Mouse (Mus musculus): ENCODE data around the gene Actg1. TPM values are rescaled to one million over a fixed set of nuclear protein-coding genes. Genes with fewer than 3 reads are reported as not detected.
A peak's percentile ranks its signal among the peaks of the same experiment; 100 is the strongest.

The Actg1 gene
- polyA plus RNA-seq, 1 experiment from 2014 or later: 1,448 TPM

- ATAC-seq (replicated peaks; ENCODE audit: insufficient number of reproducible peaks, low FRiP score, low TSS enrichment): no peak
- no peak overlapping the region for H3K27ac ChIP-seq (ENCODE audit: low read depth, low read length)
These were observed 51.8 kb downstream of the Actg1 start for GRCm38 (mm10) chr11:120296305-120297144.

More at GRCm38 (mm10) chr11:120296305-120297144, 51.8 kb downstream of the Actg1 start:
- no peak overlapping the region; the same call in 1 of the 2 replicates for H3K4me2 ChIP-seq
- no peaks in the 10 kb centered on the region for H3K9me3 ChIP-seq (replicated peaks; ENCODE audit: control insufficient read depth, low read length)
- no peak overlapping the region for H3K4me3 ChIP-seq (ENCODE audit: low read depth, low read length)
- H3K27me3 ChIP-seq (ENCODE audit: control insufficient read depth, insufficient read depth, low read length): no peaks in the 10 kb centered on the region
- no peaks in the 10 kb centered on the region for H3K36me3 ChIP-seq (ENCODE audit: control insufficient read depth, insufficient read depth, low read length)
- 44% methylated on average over 13 of the region's 13 CpGs for WGBS (ENCODE audit: insufficient replicate concordance)
- 0 out of 2 replicates have a peak overlapping the region, but pooled peaks have one; percentile 52 for H3K9ac ChIP-seq (ENCODE audit: low read depth, low read length)
- H3K4me1 ChIP-seq (ENCODE audit: control insufficient read depth, insufficient read depth, low read length): peaks cover 48% of the 10 kb centered on the region

Small RNA genes lying within 50 kb of the gene (microRNA-seq; reads per million reads assigned to microRNA genes)
- not detected for gene Gm23419 (ENCODE audit: borderline number of aligned reads)
- gene Mir6935 (ENCODE audit: borderline number of aligned reads): 3.1 reads per million, percentile 32 among the genes with 10 or more reads in this experiment

Other genes with a start within 250 kb of the Actg1 start
- gene Tepsin, start 249.8 kb downstream of the Actg1 start, polyA plus RNA-seq (2014; fragmentation: Nextera tagmentation; extraction: Ambion mirVana): 14.6 and 18.9 TPM in 2 replicates
- 83.2 and 83.4 TPM in 2 replicates for gene Ndufaf8, start 249.6 kb downstream of the Actg1 start, polyA plus RNA-seq (2014; fragmentation: Nextera tagmentation; extraction: Ambion mirVana)
- 57.5 and 72.0 TPM in 2 replicates for gene Slc38a10, start 197.2 kb downstream of the Actg1 start, polyA plus RNA-seq (2014; fragmentation: Nextera tagmentation; extraction: Ambion mirVana)
- gene Bahcc1, start 115.6 kb downstream of the Actg1 start, polyA plus RNA-seq (2014; fragmentation: Nextera tagmentation; extraction: Ambion mirVana): 7.0 and 9.1 TPM in 2 replicates
- gene Fscn2, start 13.0 kb upstream of the Actg1 start, polyA plus RNA-seq (2014; fragmentation: Nextera tagmentation; extraction: Ambion mirVana): 0.57 TPM in 1 of 2 replicates, not detected in the other
- gene Faap100, start 30.2 kb upstream of the Actg1 start, polyA plus RNA-seq (2014; fragmentation: Nextera tagmentation; extraction: Ambion mirVana): 24.2 and 29.6 TPM in 2 replicates
- 31.0 and 36.7 TPM in 2 replicates for gene Nploc4, start 89.2 kb upstream of the Actg1 start, polyA plus RNA-seq (2014; fragmentation: Nextera tagmentation; extraction: Ambion mirVana)
- not detected in 2 replicates for gene Tspan10, start 94.1 kb upstream of the Actg1 start, polyA plus RNA-seq (2014; fragmentation: Nextera tagmentation; extraction: Ambion mirVana)
- 0.24 TPM in 1 of 2 replicates, not detected in the other for gene Pde6g, start 105.0 kb upstream of the Actg1 start, polyA plus RNA-seq (2014; fragmentation: Nextera tagmentation; extraction: Ambion mirVana)
- 16.9 and 19.6 TPM in 2 replicates for gene Oxld1, start 109.5 kb upstream of the Actg1 start, polyA plus RNA-seq (2014; fragmentation: Nextera tagmentation; extraction: Ambion mirVana)
- gene Ccdc137, start 109.6 kb upstream of the Actg1 start, polyA plus RNA-seq (2014; fragmentation: Nextera tagmentation; extraction: Ambion mirVana): 21.3 and 27.5 TPM in 2 replicates
- gene Arl16, start 119.1 kb upstream of the Actg1 start, polyA plus RNA-seq (2014; fragmentation: Nextera tagmentation; extraction: Ambion mirVana): 43.6 and 48.4 TPM in 2 replicates
- gene Mrpl12, start 136.1 kb upstream of the Actg1 start, polyA plus RNA-seq (2014; fragmentation: Nextera tagmentation; extraction: Ambion mirVana): 222 and 232 TPM in 2 replicates
- 44.2 and 48.3 TPM in 2 replicates for gene Slc25a10, start 143.3 kb upstream of the Actg1 start, polyA plus RNA-seq (2014; fragmentation: Nextera tagmentation; extraction: Ambion mirVana)
- 1.5 and 1.8 TPM in 2 replicates for gene Gcgr, start 182.2 kb upstream of the Actg1 start, polyA plus RNA-seq (2014; fragmentation: Nextera tagmentation; extraction: Ambion mirVana)
- gene Mcrip1, start 201.2 kb upstream of the Actg1 start, polyA plus RNA-seq (2014; fragmentation: Nextera tagmentation; extraction: Ambion mirVana): 157 and 168 TPM in 2 replicates
- gene Ppp1r27, start 202.6 kb upstream of the Actg1 start, polyA plus RNA-seq (2014; fragmentation: Nextera tagmentation; extraction: Ambion mirVana): not detected in 2 replicates
- gene P4hb, start 224.7 kb upstream of the Actg1 start, polyA plus RNA-seq (2014; fragmentation: Nextera tagmentation; extraction: Ambion mirVana): 506 and 569 TPM in 2 replicates
- gene Arhgdia, start 233.1 kb upstream of the Actg1 start, polyA plus RNA-seq (2014; fragmentation: Nextera tagmentation; extraction: Ambion mirVana): 468 and 477 TPM in 2 replicates
- gene Alyref, start 249.8 kb upstream of the Actg1 start, polyA plus RNA-seq (2014; fragmentation: Nextera tagmentation; extraction: Ambion mirVana): 333 and 334 TPM in 2 replicates
- 200 and 201 TPM in 2 replicates for gene Anapc11, start 249.9 kb upstream of the Actg1 start, polyA plus RNA-seq (2014; fragmentation: Nextera tagmentation; extraction: Ambion mirVana)